Mouse (Mus musculus) hindbrain, embryonic 13.5 days (tissue): ENCODE measurements around the gene 4931400O07Rik. TPM values are rescaled to one million over a fixed set of nuclear protein-coding genes. Genes with fewer than 3 reads are reported as not detected.

Source experiments
- ATAC-seq: fragments of 200-750 bp; cut with Nextera tagmentation; 2 replicates; pipeline ENCODE4 v1.8.0; 2017; ENCODE audit warnings: moderate TSS enrichment; ENCODE audit not compliant: low FRiP score
- H3K27ac ChIP-seq: fragments of 300-500 bp; sonication (generic); 2 replicates; pipeline ENCODE4 v1.5.1; 2015; ENCODE audit warnings: inconsistent platforms, mild to moderate bottlenecking, moderate library complexity
- H3K27me3 ChIP-seq: fragments of 300-500 bp; sonication (generic); 2 replicates; pipeline ENCODE4 v1.6.1; 2015; ENCODE audit warnings: mild to moderate bottlenecking, inconsistent platforms
- H3K36me3 ChIP-seq: fragments of 300-500 bp; sonication (generic); 2 replicates; pipeline ENCODE4 v1.6.1; 2015; ENCODE audit warnings: mild to moderate bottlenecking, inconsistent platforms
- H3K4me1 ChIP-seq: fragments of 300-500 bp; sonication (generic); replicated peaks from 2 replicates; pipeline ENCODE4 v1.6.1; 2015; ENCODE audit warnings: inconsistent platforms
- H3K4me2 ChIP-seq: fragments of 300-500 bp; sonication (generic); 2 replicates; pipeline ENCODE4 v1.6.1; 2015; ENCODE audit warnings: inconsistent platforms, mild to moderate bottlenecking, moderate library complexity
- H3K4me3 ChIP-seq: fragments of 300-500 bp; sonication (generic); 2 replicates; pipeline ENCODE4 v1.5.1; 2015; ENCODE audit warnings: mild to moderate bottlenecking, inconsistent platforms
- H3K9ac ChIP-seq: fragments of 300-500 bp; sonication (generic); 2 replicates; pipeline ENCODE4 v1.6.1; 2015; ENCODE audit warnings: mild to moderate bottlenecking, inconsistent platforms
- H3K9me3 ChIP-seq: fragments of 300-500 bp; sonication (generic); 2 replicates; pipeline ENCODE4 v1.6.1; 2016; ENCODE audit warnings: inconsistent platforms
- WGBS: fragments of 180-500 bp; shearing (Covaris S2); methylation state at CpG from one replicate; pipeline ENCODE4 v1.1.7; 2015; 5-methylcytosine and 5-hydroxymethylcytosine counted together
- polyA plus RNA-seq: library from polyadenylated mRNA; unstranded; fragments of >200 nt; fragmentation: Nextera tagmentation; extraction: Ambion mirVana; gene quantifications from 2 replicates; pipeline ENCODE4 v1.2.1, GENCODE M21; 2015

The 4931400O07Rik gene
- not detected in 2 replicates for polyA plus RNA-seq

DNA sequence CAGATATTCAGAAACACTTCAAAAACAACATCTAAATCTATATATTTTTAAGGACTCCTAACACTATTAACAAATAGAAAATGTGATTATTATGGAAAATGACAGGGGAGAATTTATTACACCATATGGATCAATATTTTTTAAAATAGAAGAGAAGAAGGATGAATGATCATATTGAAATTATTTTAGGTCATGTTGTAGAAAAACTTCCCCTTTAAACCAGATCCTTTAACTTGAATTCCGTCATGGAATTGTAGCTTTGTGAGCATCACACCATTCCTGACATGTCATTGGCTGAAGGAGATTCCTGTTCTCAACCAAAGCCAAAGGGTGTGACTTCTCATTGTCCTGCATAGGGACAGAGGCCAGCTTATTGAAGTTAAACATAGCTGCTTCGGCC, at the start of gene 4931400O07Rik:
Gene 4931400O07Rik (plus strand): TSS at position 301 of the 400 bp plus-strand sequence.
- no peak within 1 kb of the TSS for H3K27ac ChIP-seq
- WGBS = 83% methylated on average over 2 of the region's 2 CpGs
- H3K4me3 ChIP-seq = no peak within 1 kb of the TSS
- no peak within 1 kb of the TSS for H3K9ac ChIP-seq
- no peaks in the 10 kb centered on the region for H3K27me3 ChIP-seq
- H3K4me1 ChIP-seq = no peaks in the 10 kb centered on the region
- no peak for ATAC-seq
- H3K36me3 ChIP-seq = no peaks in the 10 kb centered on the region
- no peak within 1 kb of the TSS for H3K4me2 ChIP-seq
- no peaks in the 10 kb centered on the region for H3K9me3 ChIP-seq

Other genes with a start within 250 kb of the 4931400O07Rik start
- gene 4933402E13Rik, start 184.5 kb upstream of the 4931400O07Rik start, polyA plus RNA-seq = not detected in 2 replicates